Mouse (Mus musculus): Measurements from ENCODE around the gene Slc35f2. TPM values are rescaled to one million over a fixed set of nuclear protein-coding genes. Genes with fewer than 3 reads are reported as not detected.

The Slc35f2 gene
- 61.1 and 76.7 TPM in 2 replicates for total RNA-seq (2012; rRNA removed)

GRCm38 (mm10) chr9:53771344-53772021 is at the start of gene Slc35f2:
TSS of gene Slc35f2 (plus strand) at chr9:53771538.
- TF ChIP-seq HCFC1 (IDR thresholded peaks at IDR 0.05; ENCODE audit: borderline replicate concordance, insufficient read depth, low read length) (peak; percentile 48; the same call in 1 of the 2 replicates), ZNF384 (IDR thresholded peaks at IDR 0.05; ENCODE audit: low read depth, low read length) (no peak), MAFK (IDR thresholded peaks at IDR 0.05; ENCODE audit: insufficient read depth, low read depth, low read length) (0 out of 2 replicates have a peak, but pooled peaks have one; percentile 13)
- H3K4me1 ChIP-seq (ENCODE audit: control insufficient read depth in 2 of 2, insufficient read depth in 2 of 2, low read length in 2 of 2, poor library complexity in 1 of 2), result peaks cover 3 to 7% of the 10 kb centered on the region in 2 experiments
- H3K4me3 ChIP-seq (ENCODE audit: insufficient read depth in 1 of 2, low read depth in 1 of 2, low read length in 2 of 2, poor library complexity in 1 of 2, severe bottlenecking in 1 of 2), result peak within 1 kb of the TSS; percentile 71 to 75
- no peaks in the 10 kb centered on the region for H3K9me3 ChIP-seq (ENCODE audit: control insufficient read depth, insufficient read depth, low read depth, low read length)
- no peak within 1 kb of the TSS for H3K27ac ChIP-seq (ENCODE audit: insufficient read depth, low read depth, low read length, poor library complexity, severe bottlenecking)
- in situ Hi-C loops (cut with MboI; ENCODE audit: low sequenced_read_pairs in 2 of 2, unreplicated experiment in 2 of 2), result no loop called here
- H3K36me3 ChIP-seq (ENCODE audit: control insufficient read depth, insufficient read depth, low read length, poor library complexity, severe bottlenecking), result no peaks in the 10 kb centered on the region; the same call in 1 of the 2 replicates
- H3K9ac ChIP-seq (ENCODE audit: insufficient read depth, low read depth, low read length, poor library complexity, severe bottlenecking), result peak within 1 kb of the TSS; percentile 80
- DNase-seq (ENCODE audit: low read depth, low spot score), result peak; percentile 77

- Histone ChIP-seq H3K4me1 (ENCODE audit: control insufficient read depth in 2 of 2, insufficient read depth in 2 of 2, low read length in 2 of 2, poor library complexity in 1 of 2) (no peaks in the 10 kb centered on the region), H3K36me3 (ENCODE audit: control insufficient read depth, insufficient read depth, low read length, poor library complexity, severe bottlenecking) (no peaks in the 10 kb centered on the region), H3K27ac (ENCODE audit: insufficient read depth, low read depth, low read length, poor library complexity, severe bottlenecking) (no peak overlapping the region), H3K4me3 (ENCODE audit: insufficient read depth in 1 of 2, low read depth in 1 of 2, low read length in 2 of 2, poor library complexity in 1 of 2, severe bottlenecking in 1 of 2) (no peak overlapping the region), H3K9ac (ENCODE audit: insufficient read depth, low read depth, low read length, poor library complexity, severe bottlenecking) (no peak overlapping the region), H3K9me3 (ENCODE audit: control insufficient read depth, insufficient read depth, low read depth, low read length) (peaks cover 7% of the 10 kb centered on the region)
- TF ChIP-seq ZNF384 (IDR thresholded peaks at IDR 0.05; ENCODE audit: low read depth, low read length), result no peak
- TF ChIP-seq ZC3H11A (IDR thresholded peaks at IDR 0.05; ENCODE audit: borderline replicate concordance, low read depth, low read length), result no peak
- no peak for TF ChIP-seq HCFC1 (IDR thresholded peaks at IDR 0.05; ENCODE audit: borderline replicate concordance, insufficient read depth, low read length)
- no peak for TF ChIP-seq CHD2 (IDR thresholded peaks at IDR 0.05; ENCODE audit: low read depth, low read length)
- peak; percentile 79 for TF ChIP-seq MAFK (IDR thresholded peaks at IDR 0.05; ENCODE audit: insufficient read depth, low read depth, low read length)
- DNase-seq (ENCODE audit: low read depth, low spot score), result no peak
- in situ Hi-C loops (cut with MboI; ENCODE audit: low sequenced_read_pairs in 2 of 2, unreplicated experiment in 2 of 2), result no loop called here
Observed at GRCm38 (mm10) chr9:53740829-53741404, 30.4 kb upstream of the Slc35f2 start.

GRCm38 (mm10) chr9:53750411-53750810 is 20.9 kb upstream of the Slc35f2 start:
- H3K9ac ChIP-seq (ENCODE audit: insufficient read depth, low read depth, low read length, poor library complexity, severe bottlenecking), result no peak overlapping the region
- no peak for DNase-seq (ENCODE audit: low read depth, low spot score)
- no peak overlapping the region for H3K27ac ChIP-seq (ENCODE audit: insufficient read depth, low read depth, low read length, poor library complexity, severe bottlenecking)
- no peak overlapping the region for H3K4me3 ChIP-seq (ENCODE audit: insufficient read depth in 1 of 2, low read depth in 1 of 2, low read length in 2 of 2, poor library complexity in 1 of 2, severe bottlenecking in 1 of 2)
- H3K4me1 ChIP-seq (ENCODE audit: control insufficient read depth in 2 of 2, insufficient read depth in 2 of 2, low read length in 2 of 2, poor library complexity in 1 of 2), result peaks cover 0 to 4% of the 10 kb centered on the region in 2 experiments; a peak in 2 of 4 replicates
- no peaks in the 10 kb centered on the region for H3K36me3 ChIP-seq (ENCODE audit: control insufficient read depth, insufficient read depth, low read length, poor library complexity, severe bottlenecking)
- H3K9me3 ChIP-seq (ENCODE audit: control insufficient read depth, insufficient read depth, low read depth, low read length), result no peaks in the 10 kb centered on the region
- TF ChIP-seq ZNF384 (IDR thresholded peaks at IDR 0.05; ENCODE audit: low read depth, low read length) (no peak), ZC3H11A (IDR thresholded peaks at IDR 0.05; ENCODE audit: borderline replicate concordance, low read depth, low read length) (no peak), CHD2 (IDR thresholded peaks at IDR 0.05; ENCODE audit: low read depth, low read length) (no peak), HCFC1 (IDR thresholded peaks at IDR 0.05; ENCODE audit: borderline replicate concordance, insufficient read depth, low read length) (no peak), MAFK (IDR thresholded peaks at IDR 0.05; ENCODE audit: insufficient read depth, low read depth, low read length) (no peak)
- in situ Hi-C loops (cut with MboI; ENCODE audit: low sequenced_read_pairs in 2 of 2, unreplicated experiment in 2 of 2), result loop anchor here in 1 of 2 experiments (10.0 kb wide), 1 partner anchor 74 kb away; no protein-coding TSS in a partner anchor

- Histone ChIP-seq H3K4me3 (ENCODE audit: insufficient read depth in 1 of 2, low read depth in 1 of 2, low read length in 2 of 2, poor library complexity in 1 of 2, severe bottlenecking in 1 of 2) (no peak overlapping the region), H3K9ac (ENCODE audit: insufficient read depth, low read depth, low read length, poor library complexity, severe bottlenecking) (no peak overlapping the region), H3K4me1 (ENCODE audit: control insufficient read depth in 2 of 2, insufficient read depth in 2 of 2, low read length in 2 of 2, poor library complexity in 1 of 2) (peaks cover 0 to 7% of the 10 kb centered on the region in 2 experiments; a peak in 2 of 4 replicates), H3K36me3 (ENCODE audit: control insufficient read depth, insufficient read depth, low read length, poor library complexity, severe bottlenecking) (no peaks in the 10 kb centered on the region), H3K27ac (ENCODE audit: insufficient read depth, low read depth, low read length, poor library complexity, severe bottlenecking) (no peak overlapping the region), H3K9me3 (ENCODE audit: control insufficient read depth, insufficient read depth, low read depth, low read length) (no peaks in the 10 kb centered on the region)
- no peak for DNase-seq (ENCODE audit: low read depth, low spot score)
- in situ Hi-C loops (cut with MboI; ENCODE audit: low sequenced_read_pairs in 2 of 2, unreplicated experiment in 2 of 2), result loop anchor here in 1 of 2 experiments (10.0 kb wide), 1 partner anchor 74 kb away; no protein-coding TSS in a partner anchor
- TF ChIP-seq HCFC1 (IDR thresholded peaks at IDR 0.05; ENCODE audit: borderline replicate concordance, insufficient read depth, low read length) (no peak), ZC3H11A (IDR thresholded peaks at IDR 0.05; ENCODE audit: borderline replicate concordance, low read depth, low read length) (peak; percentile 70)
Observed at GRCm38 (mm10) chr9:53750899-53751298, 20.4 kb upstream of the Slc35f2 start.

Measured in ES-E14 (cell line).